Mouse (Mus musculus) heart, embryonic 14.5 days (tissue): ENCODE measurements around the gene Pla2g15. TPM values are rescaled to one million over a fixed set of nuclear protein-coding genes. Genes with fewer than 3 reads are reported as not detected.

Experiments
- ATAC-seq: fragments of 200-750 bp; cut with Nextera tagmentation; 2 replicates; pipeline ENCODE4 v1.8.0; 2017; ENCODE audit warnings: low read depth, moderate TSS enrichment; ENCODE audit not compliant: insufficient number of reproducible peaks, insufficient read depth, low FRiP score
- H3K27ac ChIP-seq, 2 experiments: fragments of 200-500 bp in 1 of 2; fragments of 300-500 bp in 1 of 2; sonication (generic) in 1 of 2; replicated peaks in 1 of 2; 2 replicates each; pipeline ENCODE4 v1.5.1; 2012 to 2014; ENCODE audit warnings: low read depth in 2 of 2, low read length in 2 of 2, control low read depth in 1 of 2, mild to moderate bottlenecking in 1 of 2, mixed read lengths in 1 of 2; ENCODE audit not compliant: control insufficient read depth in 1 of 2, insufficient read depth in 1 of 2
- H3K27me3 ChIP-seq: fragments of 300-500 bp; sonication (generic); 2 replicates; pipeline ENCODE4 v1.6.1; 2014; ENCODE audit warnings: mild to moderate bottlenecking, low read length, control low read depth; ENCODE audit not compliant: control insufficient read depth, insufficient read depth
- H3K36me3 ChIP-seq: fragments of 300-500 bp; sonication (generic); 2 replicates; pipeline ENCODE4 v1.6.1; 2014; ENCODE audit warnings: mild to moderate bottlenecking, control low read depth, low read length, mixed read lengths; ENCODE audit not compliant: control insufficient read depth, insufficient read depth
- H3K4me1 ChIP-seq, 2 experiments: fragments of 200-500 bp in 1 of 2; fragments of 300-500 bp in 1 of 2; sonication (generic) in 1 of 2; 2 replicates each; pipeline ENCODE4 v1.6.1; 2012 to 2014; ENCODE audit warnings: low read length in 2 of 2, control low read depth in 1 of 2, mixed read lengths in 1 of 2; ENCODE audit not compliant: control insufficient read depth in 2 of 2, insufficient read depth in 2 of 2
- H3K4me2 ChIP-seq: fragments of 300-500 bp; sonication (generic); 2 replicates; pipeline ENCODE4 v1.6.1; 2014; ENCODE audit warnings: mild to moderate bottlenecking, low read length
- H3K4me3 ChIP-seq, 2 experiments: fragments of 200-500 bp in 1 of 2; fragments of 300-500 bp in 1 of 2; sonication (generic) in 1 of 2; 2 replicates each; pipeline ENCODE4 v1.5.1; 2012 to 2014; ENCODE audit warnings: low read length in 2 of 2, mild to moderate bottlenecking in 2 of 2, control low read depth in 1 of 2, low read depth in 1 of 2, moderate library complexity in 1 of 2; ENCODE audit not compliant: control insufficient read depth in 1 of 2, insufficient read depth in 1 of 2
- H3K9ac ChIP-seq: fragments of 300-500 bp; sonication (generic); 2 replicates; pipeline ENCODE4 v1.6.1; 2014; ENCODE audit warnings: mild to moderate bottlenecking, low read length
- H3K9me3 ChIP-seq: fragments of 300-500 bp; sonication (generic); 2 replicates; pipeline ENCODE4 v1.6.1; 2016; ENCODE audit warnings: low read length, control low read depth; ENCODE audit not compliant: control insufficient read depth
- WGBS: fragments of 180-500 bp; shearing (Covaris S2); extraction: QIAGEN DNeasy Blood & Tissue Kit; methylation state at CpG from one replicate; pipeline ENCODE4 v1.1.7; 2014; 5-methylcytosine and 5-hydroxymethylcytosine counted together
- polyA plus RNA-seq: library from polyadenylated mRNA; unstranded; fragments of >200 nt; fragmentation: Nextera tagmentation; extraction: Ambion mirVana; gene quantifications from 2 replicates; pipeline ENCODE4 v1.2.1, GENCODE M21; 2014

Pla2g15 gene
- polyA plus RNA-seq, 1 experiment from 2014 or later, result 2.5 TPM

- H3K9me3 ChIP-seq, result no peaks in the 10 kb centered on the region
Observed at GRCm38 (mm10) chr8:106145331-106145730, 4.9 kb upstream of the Pla2g15 start.

DNA sequence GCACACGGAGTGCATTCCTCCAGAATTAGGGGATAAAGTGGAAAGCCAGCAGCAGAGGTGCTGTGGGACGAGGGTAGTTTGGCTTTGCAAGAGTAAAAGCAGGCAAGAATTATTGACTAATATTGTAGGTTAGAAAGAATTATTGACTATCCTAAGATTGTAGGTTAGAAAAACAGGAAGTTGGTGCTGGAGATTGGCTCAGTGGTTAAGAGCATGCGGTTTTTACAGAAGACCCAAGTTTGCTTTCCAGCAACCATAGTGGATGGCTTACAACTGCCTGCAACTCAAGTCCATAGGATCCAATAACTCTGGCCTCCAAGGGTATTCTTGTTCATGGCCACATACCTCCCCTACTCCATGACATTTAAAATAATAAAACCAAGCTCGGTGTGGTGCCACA, 4.2 kb upstream of the Pla2g15 start:
- H3K4me1 ChIP-seq, result peaks cover 5 to 6% of the 10 kb centered on the region in 2 experiments
- H3K27ac ChIP-seq, result no peak overlapping the region
- no peak overlapping the region for H3K4me3 ChIP-seq
- H3K4me2 ChIP-seq, result no peak overlapping the region
- no peak overlapping the region for H3K9ac ChIP-seq
- WGBS, result 84% methylated on average over 4 of the region's 4 CpGs
- no peaks in the 10 kb centered on the region for H3K36me3 ChIP-seq
- H3K27me3 ChIP-seq, result no peaks in the 10 kb centered on the region
- no peaks in the 10 kb centered on the region for H3K9me3 ChIP-seq
- no peak for ATAC-seq

More at GRCm38 (mm10) chr8:106145331-106145730, 4.9 kb upstream of the Pla2g15 start:
- H3K36me3 ChIP-seq, result no peaks in the 10 kb centered on the region
- no peak overlapping the region for H3K4me2 ChIP-seq
- no peak overlapping the region for H3K9ac ChIP-seq
- H3K27ac ChIP-seq, result no peak overlapping the region
- H3K4me3 ChIP-seq, result no peak overlapping the region
- H3K27me3 ChIP-seq, result no peaks in the 10 kb centered on the region
- ATAC-seq, result no peak
- H3K4me1 ChIP-seq, result no peaks in the 10 kb centered on the region
- WGBS, result 82% methylated on average over 2 of the region's 2 CpGs

DNA sequence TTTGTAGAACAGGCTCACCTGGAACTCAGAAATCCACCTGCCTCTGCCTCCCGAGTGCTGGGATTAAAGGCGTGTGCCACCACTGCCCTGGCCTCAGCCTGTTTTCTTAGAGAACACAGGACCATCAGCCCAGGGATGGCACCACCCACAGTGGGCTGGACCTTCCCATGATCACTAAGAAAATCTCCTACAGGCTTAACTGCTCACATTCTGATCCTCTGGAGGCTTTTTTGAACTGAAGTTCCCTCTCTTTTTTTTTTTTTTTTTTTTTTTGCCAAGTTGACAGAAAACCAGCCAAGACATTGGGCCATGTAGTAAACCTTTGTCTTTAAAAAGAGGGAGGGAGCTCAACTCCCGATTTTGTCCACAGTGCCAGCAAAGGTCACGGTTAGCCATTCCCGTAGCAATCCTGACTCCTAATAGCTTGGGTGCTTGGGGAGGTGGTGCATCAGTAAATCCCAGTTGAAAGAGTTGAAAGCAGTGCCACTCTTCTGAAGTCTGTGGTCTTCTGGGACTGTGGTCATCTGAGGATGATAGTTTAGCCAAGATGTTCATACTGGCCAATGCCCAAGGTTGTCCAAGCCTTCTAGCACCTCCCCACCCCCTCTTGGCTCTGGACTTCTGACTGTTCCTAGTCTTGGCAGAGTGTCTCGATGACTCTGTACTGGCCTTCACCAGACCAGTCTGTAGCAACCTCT, 2.2 kb upstream of the Pla2g15 start:
- no peak overlapping the region for H3K27ac ChIP-seq
- H3K9me3 ChIP-seq, result no peaks in the 10 kb centered on the region
- H3K9ac ChIP-seq, result no peak overlapping the region
- no peak overlapping the region for H3K4me2 ChIP-seq
- no peak for ATAC-seq
- no peaks in the 10 kb centered on the region for H3K27me3 ChIP-seq
- H3K4me3 ChIP-seq, result no peak overlapping the region
- H3K36me3 ChIP-seq, result no peaks in the 10 kb centered on the region
- WGBS, result 85% methylated on average over 6 of the region's 6 CpGs
- H3K4me1 ChIP-seq, result peaks cover 14% of the 10 kb centered on the region in 2 experiments

- Histone ChIP-seq H3K4me1 (peaks cover 15% of the 10 kb centered on the region in 2 experiments), H3K36me3 (no peaks in the 10 kb centered on the region), H3K9me3 (no peaks in the 10 kb centered on the region), H3K27me3 (no peaks in the 10 kb centered on the region), H3K4me3 (no peak overlapping the region), H3K9ac (no peak overlapping the region), H3K4me2 (no peak overlapping the region), H3K27ac (no peak overlapping the region)
- 85% methylated on average over 6 of the region's 6 CpGs for WGBS
- ATAC-seq, result no peak; the same call in 1 of the 2 replicates
Observed at GRCm38 (mm10) chr8:106149025-106149424, 1.2 kb upstream of the Pla2g15 start.

DNA sequence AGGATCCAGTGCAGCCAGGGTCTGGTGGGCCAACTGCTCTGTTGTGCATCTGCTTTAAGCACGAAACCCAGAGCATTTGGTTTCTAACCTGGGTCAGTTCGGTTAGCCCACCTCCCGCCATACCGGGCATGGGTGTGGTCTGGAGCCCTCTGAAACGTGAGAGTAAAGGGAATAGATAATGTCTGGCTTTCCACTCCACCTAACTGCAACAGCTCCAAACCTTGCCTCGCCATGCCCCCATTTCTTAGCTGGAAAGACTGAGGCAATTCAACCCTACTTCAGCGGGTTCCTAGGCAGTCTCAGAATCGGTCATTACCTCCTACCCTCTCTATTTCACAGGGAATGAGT, 428 bp downstream of the Pla2g15 start:
- H3K4me2 ChIP-seq, result peak overlapping the region; percentile 71
- H3K36me3 ChIP-seq, result 0 out of 2 replicates have a peak, but pooled peaks cover 9% of the 10 kb centered on the region
- no peak overlapping the region for H3K27ac ChIP-seq
- H3K4me3 ChIP-seq, result peak overlapping the region; percentile 69 to 91
- ATAC-seq, result no peak
- H3K4me1 ChIP-seq, result peaks cover 15% of the 10 kb centered on the region in 2 experiments
- H3K27me3 ChIP-seq, result no peaks in the 10 kb centered on the region
- 19% methylated on average over 8 of the region's 8 CpGs for WGBS
- H3K9ac ChIP-seq, result peak overlapping the region; percentile 79
- no peaks in the 10 kb centered on the region for H3K9me3 ChIP-seq

DNA sequence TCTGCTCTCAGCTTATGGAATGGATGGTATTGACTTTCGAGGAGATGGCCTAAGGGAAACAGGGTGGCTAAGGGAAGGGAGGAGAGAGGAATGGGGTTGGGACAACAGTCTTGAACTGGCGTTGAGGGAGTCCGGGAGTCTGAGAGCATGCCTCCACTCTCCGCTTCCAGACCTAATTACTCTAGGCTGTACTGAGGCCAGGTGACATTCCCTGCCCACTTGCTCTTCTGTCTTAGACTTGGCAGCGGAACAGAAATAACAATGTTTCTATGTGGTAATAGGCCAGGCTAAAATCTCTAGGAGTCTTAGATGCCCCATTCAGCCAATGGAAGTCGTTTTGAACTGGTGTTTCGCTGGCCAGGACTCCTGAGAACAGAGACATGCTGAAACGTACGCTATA, 842 bp downstream of the Pla2g15 start:
- H3K27ac ChIP-seq, result no peak overlapping the region

GRCm38 (mm10) chr8:106152876-106153275, 2.7 kb downstream of the Pla2g15 start:
- Histone ChIP-seq H3K27me3 (no peaks in the 10 kb centered on the region), H3K4me2 (no peak overlapping the region), H3K4me1 (peaks cover 15% of the 10 kb centered on the region in 2 experiments), H3K4me3 (no peak overlapping the region), H3K9ac (no peak overlapping the region), H3K27ac (no peak overlapping the region), H3K36me3 (peaks cover 22% of the 10 kb centered on the region), H3K9me3 (no peaks in the 10 kb centered on the region)
- 23% methylated on average over 4 of the region's 4 CpGs for WGBS
- no peak for ATAC-seq

More for the DNA sequence above, 842 bp downstream of the Pla2g15 start:
- Histone ChIP-seq H3K4me3 (peak overlapping the region; percentile 69 to 91), H3K4me1 (peaks cover 15% of the 10 kb centered on the region in 2 experiments), H3K36me3 (peaks cover 14% of the 10 kb centered on the region), H3K9ac (no peak overlapping the region), H3K27me3 (no peaks in the 10 kb centered on the region), H3K4me2 (peak overlapping the region; percentile 71), H3K9me3 (no peaks in the 10 kb centered on the region)
- ATAC-seq, result no peak
- WGBS, result 76% methylated on average over 9 of the region's 9 CpGs

DNA sequence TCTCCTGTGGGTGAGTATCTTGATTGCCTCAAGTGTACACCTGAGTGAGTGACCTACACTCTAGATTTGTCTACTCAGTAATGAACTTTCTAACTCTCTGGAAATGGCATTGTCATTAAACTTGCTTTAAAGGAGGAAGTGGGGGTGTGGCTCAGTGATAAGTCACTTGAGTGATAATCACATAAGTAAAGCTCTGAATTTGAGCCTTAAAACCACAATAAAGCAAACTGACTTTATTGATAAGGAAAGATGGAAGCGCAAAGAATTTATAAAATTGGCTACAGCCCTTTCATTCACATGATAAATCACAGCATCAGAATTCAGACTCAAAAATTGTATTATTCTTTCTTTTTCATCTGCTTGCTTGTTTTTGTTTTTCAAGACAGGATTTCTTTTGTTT, 7.2 kb downstream of the Pla2g15 start:
- Histone ChIP-seq H3K27me3 (no peaks in the 10 kb centered on the region), H3K9me3 (no peaks in the 10 kb centered on the region), H3K36me3 (peaks cover 46% of the 10 kb centered on the region), H3K4me3 (no peak overlapping the region), H3K4me2 (no peak overlapping the region), H3K9ac (no peak overlapping the region), H3K4me1 (peaks cover 5 to 7% of the 10 kb centered on the region in 2 experiments), H3K27ac (no peak overlapping the region)
- 92% methylated on average over 1 of the region's 1 CpGs for WGBS
- no peak for ATAC-seq
